Mouse (Mus musculus) hindbrain, embryonic 16.5 days (tissue): ENCODE measurements around the gene Gucd1. TPM values are rescaled to one million over a fixed set of nuclear protein-coding genes. Genes with fewer than 3 reads are reported as not detected.

Experiments used
- ATAC-seq: fragments of 200-750 bp; cut with Nextera tagmentation; 2 replicates; pipeline ENCODE4 v1.8.0; 2017; ENCODE audit warnings: moderate TSS enrichment, moderate library complexity
- H3K27ac ChIP-seq: fragments of 300-500 bp; sonication (generic); 2 replicates; pipeline ENCODE4 v1.5.1; 2014; ENCODE audit warnings: low read depth, mild to moderate bottlenecking, control low read depth, low read length, moderate library complexity
- H3K27me3 ChIP-seq: fragments of 300-500 bp; sonication (generic); replicated peaks from 2 replicates; pipeline ENCODE4 v1.6.1; 2014; ENCODE audit warnings: low read length; ENCODE audit not compliant: control insufficient read depth, insufficient read depth
- H3K36me3 ChIP-seq: fragments of 300-500 bp; sonication (generic); 2 replicates; pipeline ENCODE4 v1.6.1; 2014; ENCODE audit warnings: mild to moderate bottlenecking, low read length, moderate library complexity, mixed read lengths; ENCODE audit not compliant: control insufficient read depth, insufficient read depth
- H3K4me1 ChIP-seq: fragments of 300-500 bp; sonication (generic); 2 replicates; pipeline ENCODE4 v1.6.1; 2014; ENCODE audit warnings: low read depth, low read length; ENCODE audit not compliant: control insufficient read depth, insufficient read depth
- H3K4me2 ChIP-seq: fragments of 300-500 bp; sonication (generic); 2 replicates; pipeline ENCODE4 v1.6.1; 2014; ENCODE audit warnings: mild to moderate bottlenecking, low read length, control low read depth, moderate library complexity
- H3K4me3 ChIP-seq: fragments of 300-500 bp; sonication (generic); 2 replicates; pipeline ENCODE4 v1.5.1; 2014; ENCODE audit warnings: mild to moderate bottlenecking, low read length, control low read depth, moderate library complexity
- H3K9ac ChIP-seq: fragments of 300-500 bp; sonication (generic); 2 replicates; pipeline ENCODE4 v1.6.1; 2014; ENCODE audit warnings: low read depth, mild to moderate bottlenecking, control low read depth, low read length, moderate library complexity
- H3K9me3 ChIP-seq: fragments of 300-500 bp; sonication (generic); 2 replicates; pipeline ENCODE4 v1.6.1; 2014; ENCODE audit warnings: mild to moderate bottlenecking, low read length, moderate library complexity; ENCODE audit not compliant: control insufficient read depth
- WGBS: fragments of 180-500 bp; shearing (Covaris S2); extraction: QIAGEN DNeasy Blood & Tissue Kit; methylation state at CpG from one replicate; pipeline ENCODE4 v1.1.7; 2014; 5-methylcytosine and 5-hydroxymethylcytosine counted together
- polyA plus RNA-seq: library from polyadenylated mRNA; unstranded; fragments of >200 nt; fragmentation: Nextera tagmentation; extraction: Ambion mirVana; gene quantifications from 2 replicates; pipeline ENCODE4 v1.2.1, GENCODE M21; 2015

Gene Gucd1
- polyA plus RNA-seq, 1 experiment from 2014 or later = 15.4 TPM

- Histone ChIP-seq H3K9me3 (no peaks in the 10 kb centered on the region), H3K36me3 (peaks cover 3% of the 10 kb centered on the region; the same call in 1 of the 2 replicates), H3K27me3 (peaks cover 13% of the 10 kb centered on the region), H3K4me2 (peak overlapping the region; percentile 59), H3K4me3 (peak overlapping the region; percentile 44), H3K4me1 (peaks cover 11% of the 10 kb centered on the region; the same call in 1 of the 2 replicates), H3K9ac (peak overlapping the region; percentile 24), H3K27ac (no peak overlapping the region)
- 5% methylated on average over 9 of the region's 9 CpGs for WGBS
- ATAC-seq = peak; percentile 46; the same call in 1 of the 2 replicates
Observed at GRCm38 (mm10) chr10:75316472-75316871, 201.3 kb downstream of the Gucd1 start.

GRCm38 (mm10) chr10:75315756-75316155 lies 202.0 kb downstream of the Gucd1 start:
- H3K36me3 ChIP-seq = peaks cover 3% of the 10 kb centered on the region; the same call in 1 of the 2 replicates
- no peaks in the 10 kb centered on the region for H3K9me3 ChIP-seq
- H3K4me2 ChIP-seq = no peak overlapping the region
- H3K4me1 ChIP-seq = peaks cover 11% of the 10 kb centered on the region; the same call in 1 of the 2 replicates
- no peak for ATAC-seq
- H3K4me3 ChIP-seq = no peak overlapping the region
- no peak overlapping the region for H3K27ac ChIP-seq
- no peak overlapping the region for H3K9ac ChIP-seq
- H3K27me3 ChIP-seq = peaks cover 13% of the 10 kb centered on the region
- WGBS = 68% methylated on average over 8 of the region's 8 CpGs

DNA sequence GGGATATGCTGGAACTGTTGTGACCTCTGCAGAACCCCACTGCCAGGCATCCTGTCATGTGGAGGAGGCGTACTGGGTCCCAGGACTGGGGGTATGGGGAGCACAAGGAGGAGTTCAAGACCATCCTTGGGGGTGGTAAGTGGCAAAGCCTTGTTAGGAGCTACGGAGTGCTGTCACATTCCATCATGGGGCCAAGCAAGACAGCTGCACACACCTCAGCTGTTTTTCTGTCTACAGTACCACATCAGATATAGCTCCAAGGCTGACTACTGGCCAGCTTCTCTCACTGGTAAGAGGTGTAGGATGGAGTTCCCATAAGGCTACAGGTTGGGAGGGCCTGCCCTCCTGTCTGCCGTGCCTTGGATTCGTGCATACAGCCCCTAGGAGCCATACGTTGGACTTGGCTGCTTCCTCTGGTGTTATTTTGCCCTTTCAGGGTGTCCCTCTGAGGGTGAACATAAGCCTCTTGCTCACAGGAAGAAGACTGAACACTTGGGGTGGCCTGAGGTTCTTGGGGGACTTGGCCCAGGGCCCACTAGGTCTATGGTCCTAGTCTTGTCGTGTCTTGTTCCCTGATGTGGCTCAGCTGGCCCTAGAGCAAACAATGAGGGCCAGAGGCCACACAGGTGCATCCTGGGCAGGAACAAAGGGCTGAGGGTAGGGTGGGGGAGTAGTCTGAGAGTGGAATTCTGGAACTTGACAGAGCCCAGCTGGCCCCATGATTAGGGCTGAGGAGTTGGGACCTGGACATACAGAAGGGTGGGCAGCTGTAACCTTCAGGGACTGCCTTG lies 203.4 kb downstream of the Gucd1 start:
- Histone ChIP-seq H3K27me3 (peaks cover 13% of the 10 kb centered on the region), H3K27ac (no peak overlapping the region; the same call in 1 of the 2 replicates), H3K36me3 (peaks cover 10% of the 10 kb centered on the region), H3K4me2 (no peak overlapping the region), H3K9me3 (no peaks in the 10 kb centered on the region), H3K4me3 (no peak overlapping the region), H3K4me1 (peaks cover 11% of the 10 kb centered on the region; the same call in 1 of the 2 replicates), H3K9ac (no peak overlapping the region; the same call in 1 of the 2 replicates)
- WGBS = 75% methylated on average over 6 of the region's 6 CpGs
- no peak for ATAC-seq

DNA sequence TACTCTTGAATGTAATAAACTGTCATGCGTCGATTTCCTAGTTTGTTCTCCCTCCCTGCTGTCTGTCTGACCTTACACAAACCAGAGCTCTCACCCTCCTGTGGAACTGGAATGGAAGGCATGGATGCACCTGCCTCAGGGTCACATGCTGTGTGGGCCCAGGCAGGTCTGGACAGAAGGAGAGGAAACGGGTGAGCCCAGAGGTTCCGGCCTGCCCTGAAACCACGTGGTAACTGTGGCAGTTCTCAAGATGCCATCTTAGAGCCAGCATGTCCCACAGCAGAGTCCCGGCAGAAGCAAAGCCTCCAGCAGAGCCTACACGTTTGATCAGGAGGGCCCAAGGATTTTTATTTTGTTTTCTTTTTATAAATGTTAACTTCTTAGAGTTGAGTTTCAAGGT lies 205.4 kb downstream of the Gucd1 start:
- no peak for ATAC-seq
- peaks cover 25% of the 10 kb centered on the region for H3K36me3 ChIP-seq
- 83% methylated on average over 7 of the region's 7 CpGs for WGBS

GRCm38 (mm10) chr10:75307130-75307529 lies 210.6 kb downstream of the Gucd1 start:
- no peak for ATAC-seq
- H3K9ac ChIP-seq = no peak overlapping the region
- H3K4me3 ChIP-seq = no peak overlapping the region
- no peaks in the 10 kb centered on the region for H3K27me3 ChIP-seq
- no peak overlapping the region for H3K4me2 ChIP-seq
- H3K4me1 ChIP-seq = peaks cover 9% of the 10 kb centered on the region
- peaks cover 27% of the 10 kb centered on the region for H3K36me3 ChIP-seq
- no peaks in the 10 kb centered on the region for H3K9me3 ChIP-seq
- H3K27ac ChIP-seq = no peak overlapping the region
- WGBS = 99% methylated on average over 7 of the region's 7 CpGs

More for the DNA sequence above, 205.4 kb downstream of the Gucd1 start:
- no peak overlapping the region for H3K4me3 ChIP-seq
- H3K9ac ChIP-seq = no peak overlapping the region
- no peaks in the 10 kb centered on the region for H3K9me3 ChIP-seq
- no peak overlapping the region for H3K27ac ChIP-seq
- peaks cover 11% of the 10 kb centered on the region; the same call in 1 of the 2 replicates for H3K4me1 ChIP-seq
- peaks cover 2% of the 10 kb centered on the region; the same call in 1 of the 2 replicates for H3K27me3 ChIP-seq
- H3K4me2 ChIP-seq = no peak overlapping the region

GRCm38 (mm10) chr10:75304413-75304812 lies 213.4 kb downstream of the Gucd1 start:
- Histone ChIP-seq H3K4me2 (no peak overlapping the region), H3K9ac (no peak overlapping the region), H3K27me3 (no peaks in the 10 kb centered on the region), H3K4me1 (peaks cover 9% of the 10 kb centered on the region), H3K4me3 (no peak overlapping the region), H3K27ac (peak overlapping the region; percentile 61), H3K36me3 (peaks cover 20% of the 10 kb centered on the region), H3K9me3 (no peaks in the 10 kb centered on the region)
- peak; percentile 77 for ATAC-seq
- WGBS = 54% methylated on average over 6 of the region's 6 CpGs

DNA sequence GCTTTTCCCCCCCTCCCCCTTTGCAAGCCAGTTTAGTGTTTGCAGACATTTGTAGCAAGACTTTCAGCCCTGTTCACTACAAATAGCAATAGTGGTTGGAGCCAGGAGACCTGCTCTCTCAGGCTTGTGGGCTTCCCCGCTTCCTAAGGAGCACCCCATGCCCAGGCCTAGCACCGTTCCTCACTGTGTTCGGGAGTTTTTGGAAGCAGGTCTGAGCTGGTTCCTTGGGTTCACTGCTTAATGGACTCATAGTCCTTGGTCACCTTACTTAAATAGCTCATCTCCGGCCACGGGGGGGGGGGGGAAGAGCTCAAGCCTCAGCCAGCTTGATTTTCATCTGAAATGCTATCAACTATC lies 213.7 kb downstream of the Gucd1 start:
- Histone ChIP-seq H3K9ac (no peak overlapping the region), H3K9me3 (no peaks in the 10 kb centered on the region), H3K4me1 (peaks cover 9% of the 10 kb centered on the region), H3K27me3 (no peaks in the 10 kb centered on the region), H3K27ac (peak overlapping the region; percentile 61), H3K4me3 (no peak overlapping the region), H3K36me3 (peaks cover 19% of the 10 kb centered on the region), H3K4me2 (no peak overlapping the region)
- 89% methylated on average over 5 of the region's 5 CpGs for WGBS
- ATAC-seq = peak; percentile 44; the same call in 1 of the 2 replicates

- H3K27ac ChIP-seq = peak overlapping the region; percentile 61
- 75% methylated on average over 8 of the region's 8 CpGs for WGBS
Observed at GRCm38 (mm10) chr10:75303324-75304048, 214.3 kb downstream of the Gucd1 start.

GRCm38 (mm10) chr10:75302536-75302935 lies 215.2 kb downstream of the Gucd1 start:
- H3K4me1 ChIP-seq = peaks cover 9% of the 10 kb centered on the region
- H3K9ac ChIP-seq = no peak overlapping the region
- no peaks in the 10 kb centered on the region for H3K27me3 ChIP-seq
- no peak overlapping the region for H3K4me3 ChIP-seq
- peaks cover 6% of the 10 kb centered on the region for H3K36me3 ChIP-seq
- no peak overlapping the region for H3K27ac ChIP-seq
- 91% methylated on average over 4 of the region's 4 CpGs for WGBS
- H3K4me2 ChIP-seq = no peak overlapping the region
- ATAC-seq = no peak
- H3K9me3 ChIP-seq = no peaks in the 10 kb centered on the region

More at GRCm38 (mm10) chr10:75303324-75304048, 214.3 kb downstream of the Gucd1 start:
- Histone ChIP-seq H3K4me1 (peaks cover 9% of the 10 kb centered on the region), H3K27me3 (no peaks in the 10 kb centered on the region), H3K9ac (no peak overlapping the region), H3K4me2 (no peak overlapping the region), H3K36me3 (peaks cover 14% of the 10 kb centered on the region), H3K4me3 (no peak overlapping the region), H3K9me3 (no peaks in the 10 kb centered on the region)
- peak; percentile 54 for ATAC-seq
